Mouse (Mus musculus) hindbrain, postnatal 0 days (tissue): ENCODE data around the gene Nfat5. TPM values are rescaled to one million over a fixed set of nuclear protein-coding genes. Genes with fewer than 3 reads are reported as not detected.

Experiments used
- ATAC-seq: fragments of 200-750 bp; cut with Nextera tagmentation; 2 replicates; pipeline ENCODE4 v1.8.0; 2017; ENCODE audit warnings: mild to moderate bottlenecking, moderate TSS enrichment, moderate library complexity
- DNase-seq: peaks from one replicate; pipeline ENCODE4 v3.0.0-alpha.2; 2015; ENCODE audit warnings: low spot score
- H3K27ac ChIP-seq: fragments of 300-500 bp; sonication (generic); 2 replicates; pipeline ENCODE4 v1.5.1; 2014; ENCODE audit warnings: mild to moderate bottlenecking
- H3K27me3 ChIP-seq: fragments of 300-500 bp; sonication (generic); 2 replicates; pipeline ENCODE4 v1.6.1; 2014; ENCODE audit warnings: low read length, mixed read lengths; ENCODE audit not compliant: insufficient read depth
- H3K36me3 ChIP-seq: fragments of 300-500 bp; sonication (generic); 2 replicates; pipeline ENCODE4 v1.6.1; 2014; ENCODE audit warnings: low read length, mixed read lengths; ENCODE audit not compliant: insufficient read depth
- H3K4me1 ChIP-seq: fragments of 300-500 bp; sonication (generic); 2 replicates; pipeline ENCODE4 v1.6.1; 2014; ENCODE audit warnings: antibody characterized with exemption, low read length, mixed read lengths; ENCODE audit not compliant: insufficient read depth
- H3K4me2 ChIP-seq: fragments of 300-500 bp; sonication (generic); 2 replicates; pipeline ENCODE4 v1.6.1; 2014; ENCODE audit warnings: low read depth, mild to moderate bottlenecking, low read length, moderate library complexity, mixed read lengths
- H3K4me3 ChIP-seq: fragments of 300-500 bp; sonication (generic); 2 replicates; pipeline ENCODE4 v1.5.1; 2014; ENCODE audit warnings: low read length
- H3K9ac ChIP-seq: fragments of 300-500 bp; sonication (generic); replicated peaks from 2 replicates; pipeline ENCODE4 v1.6.1; 2014; ENCODE audit warnings: mild to moderate bottlenecking, low read length, moderate library complexity, mixed read lengths
- H3K9me3 ChIP-seq: fragments of 300-500 bp; sonication (generic); 2 replicates; pipeline ENCODE4 v1.6.1; 2016; ENCODE audit warnings: low read length, mixed read lengths
- CTCF ChIP-seq: IDR thresholded peaks from 2 replicates; pipeline ENCODE4 v1.5.1; 2016; ENCODE audit warnings: antibody characterized with exemption, control low read depth, low read depth
- WGBS: fragments of 180-500 bp; shearing (Covaris S2); extraction: QIAGEN DNeasy Blood & Tissue Kit; methylation state at CpG from one replicate; pipeline ENCODE4 v1.1.7; 2014; 5-methylcytosine and 5-hydroxymethylcytosine counted together
- polyA plus RNA-seq: library from polyadenylated mRNA; unstranded; fragments of >200 nt; fragmentation: Nextera tagmentation; extraction: Ambion mirVana; gene quantifications from 2 replicates; pipeline ENCODE4 v1.2.1, GENCODE M21; 2015
- total RNA-seq: library from RNA; depleted of rRNA; stranded (reverse); fragments of >200 nt; gene quantifications from 2 replicates; pipeline ENCODE4 v1.2.3, GENCODE M21; 2014; rRNA removed

The Nfat5 gene
- total and polyA plus RNA-seq, 2 experiments from 2014 or later, result 6.9 to 22.8 TPM

- Histone ChIP-seq H3K27me3 (no peaks in the 10 kb centered on the region), H3K4me3 (peak within 1 kb of the TSS; percentile 68), H3K36me3 (peaks cover 17% of the 10 kb centered on the region; the same call in 1 of the 2 replicates), H3K4me2 (peak within 1 kb of the TSS; percentile 70), H3K4me1 (no peaks in the 10 kb centered on the region), H3K27ac (peak within 1 kb of the TSS; percentile 71; the same call in 1 of the 2 replicates), H3K9ac (peak within 1 kb of the TSS; percentile 71), H3K9me3 (no peaks in the 10 kb centered on the region)
- TF ChIP-seq CTCF, result peak; percentile 99
- ATAC-seq (peak; percentile 99), DNase-seq (peak; percentile 99)
- under 1% methylated on average over 50 of the region's 50 CpGs for WGBS
Observed at GRCm38 (mm10) chr8:107424597-107425229, 131.4 kb downstream of the Nfat5 start, which contains the start of gene Nob1. Gene Nob1, minus strand, starts transcription at chr8:107425051.

DNA sequence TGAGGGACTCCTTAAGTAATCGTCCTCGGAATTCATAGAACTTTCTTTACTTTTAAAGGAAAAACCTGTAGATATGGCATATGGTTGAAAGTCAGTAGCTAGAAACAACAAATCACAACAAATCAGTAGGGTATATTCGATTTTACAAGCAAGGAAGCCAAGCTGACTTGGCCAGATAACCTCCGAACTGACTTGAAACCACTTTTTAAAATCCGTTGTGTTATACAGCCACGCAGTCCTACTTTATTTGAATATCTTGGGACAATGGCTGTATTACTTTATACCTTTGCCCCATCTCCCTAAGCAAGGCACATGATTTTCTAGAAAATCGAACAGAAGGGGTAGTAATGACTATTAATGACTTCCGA lies 131.9 kb downstream of the Nfat5 start:
- WGBS, result 55% methylated on average over 8 of the region's 8 CpGs
- H3K36me3 ChIP-seq, result peaks cover 12% of the 10 kb centered on the region; the same call in 1 of the 2 replicates
- ATAC-seq (no peak; the same call in 1 of the 2 replicates), DNase-seq (no peak)
- no peak overlapping the region for H3K27ac ChIP-seq
- no peaks in the 10 kb centered on the region for H3K9me3 ChIP-seq
- no peak for TF ChIP-seq CTCF
- H3K4me1 ChIP-seq, result no peaks in the 10 kb centered on the region
- H3K4me2 ChIP-seq, result peak overlapping the region; percentile 70; the same call in 1 of the 2 replicates
- H3K9ac ChIP-seq, result no peak overlapping the region
- peak overlapping the region; percentile 68 for H3K4me3 ChIP-seq
- H3K27me3 ChIP-seq, result no peaks in the 10 kb centered on the region

Other genes starting within 250 kb of the Nfat5 start
- gene Pdf, start 244.9 kb upstream of the Nfat5 start, total RNA-seq, result 57.7 and 68.8 TPM in 2 replicates
- 30.5 and 36.9 TPM in 2 replicates for gene Pdf, start 244.9 kb upstream of the Nfat5 start, polyA plus RNA-seq
- gene Cog8, start 236.8 kb upstream of the Nfat5 start, total RNA-seq, result 47.9 and 48.8 TPM in 2 replicates
- gene Cog8, start 236.8 kb upstream of the Nfat5 start, polyA plus RNA-seq, result 33.0 and 33.2 TPM in 2 replicates
- gene Nip7, start 236.6 kb upstream of the Nfat5 start, total RNA-seq, result 16.1 and 20.7 TPM in 2 replicates
- 58.1 and 59.5 TPM in 2 replicates for gene Nip7, start 236.6 kb upstream of the Nfat5 start, polyA plus RNA-seq
- not detected in 2 replicates for gene Tmed6, start 227.8 kb upstream of the Nfat5 start, total RNA-seq
- not detected in 2 replicates for gene Tmed6, start 227.8 kb upstream of the Nfat5 start, polyA plus RNA-seq
- gene Terf2, start 196.9 kb upstream of the Nfat5 start, total RNA-seq, result 15.5 TPM in 2 replicates
- 22.9 and 23.2 TPM in 2 replicates for gene Terf2, start 196.9 kb upstream of the Nfat5 start, polyA plus RNA-seq
- gene Cyb5b, start 142.8 kb upstream of the Nfat5 start, total RNA-seq, result 89.5 and 95.2 TPM in 2 replicates
- gene Cyb5b, start 142.8 kb upstream of the Nfat5 start, polyA plus RNA-seq, result 81.6 and 82.9 TPM in 2 replicates
- 13.2 and 14.1 TPM in 2 replicates for gene Nqo1, start 109.7 kb downstream of the Nfat5 start, total RNA-seq
- 22.1 and 23.7 TPM in 2 replicates for gene Nqo1, start 109.7 kb downstream of the Nfat5 start, polyA plus RNA-seq
- 14.7 and 24.9 TPM in 2 replicates for gene Nob1, start 131.6 kb downstream of the Nfat5 start, total RNA-seq
- 48.9 and 49.5 TPM in 2 replicates for gene Nob1, start 131.6 kb downstream of the Nfat5 start, polyA plus RNA-seq
- gene Wwp2, start 142.9 kb downstream of the Nfat5 start, total RNA-seq, result 36.2 and 41.9 TPM in 2 replicates
- gene Wwp2, start 142.9 kb downstream of the Nfat5 start, polyA plus RNA-seq, result 32.7 and 33.0 TPM in 2 replicates